ENCODE assay signal across 8 mouse cellular contexts in the genomic region with DNA sequence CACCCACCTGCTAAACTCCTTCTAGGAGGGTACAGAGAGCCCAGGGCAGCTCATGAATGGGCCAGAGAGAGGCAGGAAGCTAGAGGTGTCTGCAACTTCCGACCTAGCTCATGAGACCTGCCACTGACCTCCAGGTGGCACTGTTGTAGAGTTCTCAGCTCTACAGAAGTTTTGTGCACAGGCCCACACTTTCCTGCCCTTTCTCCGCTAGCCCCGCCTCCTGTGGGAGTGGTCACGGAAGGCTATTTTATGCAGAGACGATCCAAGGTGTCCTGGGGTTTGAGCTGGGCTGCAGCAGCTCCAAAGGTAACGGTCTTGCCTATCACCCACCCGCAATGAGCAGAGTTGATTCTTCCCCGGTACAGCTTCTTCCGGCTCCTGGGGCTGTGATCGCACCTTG. TPM values are rescaled to one million over a fixed set of nuclear protein-coding genes. Genes with fewer than 3 reads are reported as not detected.
DNase-seq lines count a peak whose midpoint lies in the region; ATAC-seq and TF ChIP-seq lines count a peak whose summit lies in the region.

No protein-coding gene starts in this region.

- no peak for TF ChIP-seq EP300 in CH12.LX (IDR thresholded peaks at IDR 0.05; ENCODE audit: low read length)
- TF ChIP-seq EP300 in lung, postnatal 0 days (IDR thresholded peaks at IDR 0.05), result no peak

- peak; percentile 44 to 85; a peak in 2 of 4 replicates for TF ChIP-seq CTCF in CH12.LX (conservative IDR thresholded peaks at IDR 0.05 in 1 of 2, IDR thresholded peaks at IDR 0.05 in 1 of 2; ENCODE audit: low read depth in 2 of 2, low read length in 2 of 2)
- TF ChIP-seq CTCF in lung, postnatal 0 days (IDR thresholded peaks at IDR 0.05), result peak; percentile 82

- H3K9me3 ChIP-seq in CH12.LX (replicated peaks; ENCODE audit: low read length), result no peaks in the 10 kb centered on the region
- H3K9me3 ChIP-seq in embryonic facial prominence, embryonic 14.5 days (ENCODE audit: control insufficient read depth, low read length), result no peaks in the 10 kb centered on the region
- no peaks in the 10 kb centered on the region for H3K9me3 ChIP-seq in heart, embryonic 13.5 days
- H3K9me3 ChIP-seq in kidney, embryonic 14.5 days (ENCODE audit: control insufficient read depth, low read length), result no peaks in the 10 kb centered on the region
- no peaks in the 10 kb centered on the region for H3K9me3 ChIP-seq in lung, postnatal 0 days (ENCODE audit: low read length)

- H3K36me3 ChIP-seq in CH12.LX (replicated peaks in 1 of 2; ENCODE audit: control insufficient read depth in 1 of 2, insufficient read depth in 1 of 2, low read length in 1 of 2), result no peaks in the 10 kb centered on the region
- no peaks in the 10 kb centered on the region for H3K36me3 ChIP-seq in embryonic facial prominence, embryonic 14.5 days (ENCODE audit: control insufficient read depth, insufficient read depth, low read length)
- no peaks in the 10 kb centered on the region for H3K36me3 ChIP-seq in heart, embryonic 13.5 days
- no peaks in the 10 kb centered on the region for H3K36me3 ChIP-seq in kidney, embryonic 14.5 days (ENCODE audit: control insufficient read depth, insufficient read depth, low read length)
- no peaks in the 10 kb centered on the region for H3K36me3 ChIP-seq in lung, postnatal 0 days (ENCODE audit: insufficient read depth, low read length)

- H3K27me3 ChIP-seq in CH12.LX (replicated peaks), result peaks cover 3% of the 10 kb centered on the region
- no peaks in the 10 kb centered on the region for H3K27me3 ChIP-seq in embryonic facial prominence, embryonic 14.5 days (replicated peaks; ENCODE audit: control insufficient read depth, insufficient read depth, low read length)
- peaks cover 24% of the 10 kb centered on the region for H3K27me3 ChIP-seq in heart, embryonic 13.5 days (replicated peaks)
- no peaks in the 10 kb centered on the region for H3K27me3 ChIP-seq in kidney, embryonic 14.5 days (ENCODE audit: control insufficient read depth, insufficient read depth, low read length)
- no peaks in the 10 kb centered on the region for H3K27me3 ChIP-seq in lung, postnatal 0 days (replicated peaks; ENCODE audit: insufficient read depth, low read length)

- WGBS in embryonic facial prominence, embryonic 14.5 days, result 10% methylated on average over 10 of the region's 10 CpGs
- 6% methylated on average over 10 of the region's 10 CpGs for WGBS in heart, embryonic 13.5 days
- 8% methylated on average over 10 of the region's 10 CpGs for WGBS in kidney, embryonic 14.5 days
- 6% methylated on average over 10 of the region's 10 CpGs for WGBS in lung, postnatal 0 days

- dilution Hi-C loops in CH12.LX (cut with MboI; ENCODE audit: extremely low pct_ligation_motif_present, extremely low pct_unique_long_range_greater_than_20kb, low sequenced_read_pairs), result no loop called here

- DNase-seq in CH12.LX (ENCODE audit: extremely low read depth) (peak; percentile 97), ZHBTc4 (ENCODE audit: low read depth, low spot score) (peak; percentile 98)
- DNase-seq in embryonic facial prominence, embryonic 14.5 days (ENCODE audit: low spot score), result peak; percentile 84
- peak; percentile 92 for DNase-seq in lung, postnatal 0 days (ENCODE audit: low spot score)
- peak; percentile 57 for DNase-seq in skeletal muscle tissue, adult 2 months (ENCODE audit: low read depth, low spot score)

- peak; percentile 90 for ATAC-seq in embryonic facial prominence, embryonic 14.5 days (ENCODE audit: low read depth)
- ATAC-seq in heart, embryonic 13.5 days (ENCODE audit: extremely low read depth, insufficient number of reproducible peaks, low FRiP score, low TSS enrichment), result peak; percentile 74; the same call in 1 of the 2 replicates
- peak; percentile 92 for ATAC-seq in kidney, embryonic 14.5 days (ENCODE audit: low FRiP score, low TSS enrichment)
- ATAC-seq in lung, postnatal 0 days, result peak; percentile 95
- no peak for ATAC-seq in cerebellum, adult (ENCODE audit: insufficient number of reproducible peaks, low FRiP score, low TSS enrichment)

- H3K4me3 ChIP-seq in CH12.LX (replicated peaks in 1 of 3; ENCODE audit: low read depth in 2 of 3, low read length in 2 of 3, poor library complexity in 1 of 3), result peak overlapping the region; percentile 45 to 53 (median 49)
- H3K4me3 ChIP-seq in embryonic facial prominence, embryonic 14.5 days (ENCODE audit: low read depth, low read length), result peak overlapping the region; percentile 20
- peak overlapping the region; percentile 44 for H3K4me3 ChIP-seq in heart, embryonic 13.5 days
- H3K4me3 ChIP-seq in kidney, embryonic 14.5 days (ENCODE audit: low read length), result peak overlapping the region; percentile 3; the same call in 1 of the 2 replicates
- H3K4me3 ChIP-seq in lung, postnatal 0 days (ENCODE audit: low read depth, low read length), result peak overlapping the region; percentile 8; the same call in 1 of the 2 replicates

- TF ChIP-seq POLR2A in CH12.LX (IDR thresholded peaks at IDR 0.05; ENCODE audit: low read depth, low read length), result peak; percentile 44; the same call in 1 of the 2 replicates

- H3K4me2 ChIP-seq in CH12.LX (ENCODE audit: insufficient read depth, low read depth, poor library complexity, severe bottlenecking), result peak overlapping the region; percentile 63
- H3K4me2 ChIP-seq in embryonic facial prominence, embryonic 14.5 days (ENCODE audit: low read depth, low read length), result peak overlapping the region; percentile 42
- peak overlapping the region; percentile 68 for H3K4me2 ChIP-seq in heart, embryonic 13.5 days
- peak overlapping the region; percentile 33; the same call in 1 of the 2 replicates for H3K4me2 ChIP-seq in kidney, embryonic 14.5 days (replicated peaks; ENCODE audit: low read depth, low read length)
- peak overlapping the region; percentile 35 for H3K4me2 ChIP-seq in lung, postnatal 0 days (replicated peaks; ENCODE audit: low read depth, low read length)

- H3K27ac ChIP-seq in CH12.LX (ENCODE audit: insufficient read depth, low read depth), result no peak overlapping the region
- H3K27ac ChIP-seq in embryonic facial prominence, embryonic 14.5 days (replicated peaks; ENCODE audit: low read depth, low read length), result no peak overlapping the region
- no peak overlapping the region for H3K27ac ChIP-seq in heart, embryonic 13.5 days (replicated peaks)
- no peak overlapping the region for H3K27ac ChIP-seq in kidney, embryonic 14.5 days (ENCODE audit: low read depth, low read length)
- H3K27ac ChIP-seq in lung, postnatal 0 days (ENCODE audit: low read length), result no peak overlapping the region

- no peaks in the 10 kb centered on the region for H3K79me2 ChIP-seq in CH12.LX (replicated peaks; ENCODE audit: control insufficient read depth, extremely low read depth, insufficient read depth, poor library complexity, severe bottlenecking)

- peaks cover 0 to 16% of the 10 kb centered on the region in 2 experiments; a peak in 2 of 4 replicates for H3K4me1 ChIP-seq in CH12.LX (ENCODE audit: control insufficient read depth in 1 of 2, insufficient read depth in 2 of 2)
- H3K4me1 ChIP-seq in embryonic facial prominence, embryonic 14.5 days (ENCODE audit: control insufficient read depth, insufficient read depth, low read length), result no peaks in the 10 kb centered on the region
- H3K4me1 ChIP-seq in heart, embryonic 13.5 days, result peaks cover 7% of the 10 kb centered on the region
- no peaks in the 10 kb centered on the region for H3K4me1 ChIP-seq in kidney, embryonic 14.5 days (ENCODE audit: control insufficient read depth, insufficient read depth, low read length)
- no peaks in the 10 kb centered on the region for H3K4me1 ChIP-seq in lung, postnatal 0 days (ENCODE audit: insufficient read depth, low read depth, low read length)

- 0 out of 2 replicates have a peak overlapping the region, but pooled peaks have one; percentile 35 for H3K9ac ChIP-seq in CH12.LX (ENCODE audit: insufficient read depth, low read depth)
- no peak overlapping the region for H3K9ac ChIP-seq in embryonic facial prominence, embryonic 14.5 days (ENCODE audit: low read depth, low read length)
- peak overlapping the region; percentile 62 for H3K9ac ChIP-seq in heart, embryonic 13.5 days
- peak overlapping the region; percentile 2; the same call in 1 of the 2 replicates for H3K9ac ChIP-seq in kidney, embryonic 14.5 days (ENCODE audit: low read depth, low read length)
- no peak overlapping the region for H3K9ac ChIP-seq in lung, postnatal 0 days (replicated peaks; ENCODE audit: low read depth)

- in situ Hi-C loops in CH12.LX (cut with MboI; ENCODE audit: low pct_ligation_motif_present, low pct_unique_long_range_greater_than_20kb, low sequenced_read_pairs), result no loop called here

- TF ChIP-seq RAD21 in CH12.LX (IDR thresholded peaks at IDR 0.05; ENCODE audit: low read depth, low read length), result peak; percentile 62

RNA-seq across cellular contexts. Expression of gene Akr7a5, which starts 20.1 kb away (rescaled TPM):
- total RNA-seq in CH12.LX (2012; rRNA removed), result 30.4 and 37.7 TPM in 2 replicates
- total RNA-seq in CH12.LX (2014; rRNA removed), result 16.7 and 24.2 TPM in 2 replicates
- polyA plus RNA-seq in CH12.LX (2012; ENCODE audit: insufficient read length, low read depth), result 27.0 and 27.7 TPM in 2 replicates
- 68.6 and 78.9 TPM in 2 replicates for polyA plus RNA-seq in embryonic facial prominence, embryonic 14.5 days (2014; fragmentation: Nextera tagmentation; extraction: Ambion mirVana)
- polyA plus RNA-seq in heart, embryonic 13.5 days (2015; fragmentation: Nextera tagmentation; extraction: Ambion mirVana), result 65.3 and 66.3 TPM in 2 replicates
- 139 and 141 TPM in 2 replicates for polyA plus RNA-seq in kidney, embryonic 14.5 days (2014; fragmentation: Nextera tagmentation; extraction: Ambion mirVana)
- 60.0 and 61.4 TPM in 2 replicates for polyA plus RNA-seq in lung, postnatal 0 days (2015; fragmentation: Nextera tagmentation; extraction: Ambion mirVana)

RNA-seq across cellular contexts. Expression of gene Pqlc2, which starts 20.1 kb away (rescaled TPM):
- total RNA-seq in CH12.LX (2012; rRNA removed), result 6.2 and 7.1 TPM in 2 replicates
- total RNA-seq in CH12.LX (2014; rRNA removed), result 6.5 and 6.8 TPM in 2 replicates
- 7.4 and 8.1 TPM in 2 replicates for polyA plus RNA-seq in CH12.LX (2012; ENCODE audit: insufficient read length, low read depth)
- polyA plus RNA-seq in embryonic facial prominence, embryonic 14.5 days (2014; fragmentation: Nextera tagmentation; extraction: Ambion mirVana), result 10.9 and 12.3 TPM in 2 replicates
- 8.8 and 10.2 TPM in 2 replicates for polyA plus RNA-seq in heart, embryonic 13.5 days (2015; fragmentation: Nextera tagmentation; extraction: Ambion mirVana)
- 10.4 and 13.3 TPM in 2 replicates for polyA plus RNA-seq in kidney, embryonic 14.5 days (2014; fragmentation: Nextera tagmentation; extraction: Ambion mirVana)
- polyA plus RNA-seq in lung, postnatal 0 days (2015; fragmentation: Nextera tagmentation; extraction: Ambion mirVana), result 14.4 and 17.4 TPM in 2 replicates

RNA-seq across cellular contexts. Expression of gene Mrto4, which starts 21.8 kb away (rescaled TPM):
- total RNA-seq in CH12.LX (2012; rRNA removed) (195 and 249 TPM in 2 replicates), CH12.LX (2014; rRNA removed) (176 and 190 TPM in 2 replicates)
- polyA plus RNA-seq in CH12.LX (2012; ENCODE audit: insufficient read length, low read depth), result 225 and 275 TPM in 2 replicates
- 92.5 and 99.5 TPM in 2 replicates for polyA plus RNA-seq in embryonic facial prominence, embryonic 14.5 days (2014; fragmentation: Nextera tagmentation; extraction: Ambion mirVana)
- 77.9 and 91.9 TPM in 2 replicates for polyA plus RNA-seq in heart, embryonic 13.5 days (2015; fragmentation: Nextera tagmentation; extraction: Ambion mirVana)
- polyA plus RNA-seq in kidney, embryonic 14.5 days (2014; fragmentation: Nextera tagmentation; extraction: Ambion mirVana), result 134 and 143 TPM in 2 replicates
- 34.5 and 36.1 TPM in 2 replicates for polyA plus RNA-seq in lung, postnatal 0 days (2015; fragmentation: Nextera tagmentation; extraction: Ambion mirVana)

RNA-seq across cellular contexts. Expression of gene Emc1, which starts 21.8 kb away (rescaled TPM):
- total RNA-seq in CH12.LX (2012; rRNA removed) (25.7 and 33.7 TPM in 2 replicates), CH12.LX (2014; rRNA removed) (19.1 and 20.8 TPM in 2 replicates)
- 10.2 and 12.0 TPM in 2 replicates for polyA plus RNA-seq in CH12.LX (2012; ENCODE audit: insufficient read length, low read depth)
- 14.1 and 15.3 TPM in 2 replicates for polyA plus RNA-seq in embryonic facial prominence, embryonic 14.5 days (2014; fragmentation: Nextera tagmentation; extraction: Ambion mirVana)
- polyA plus RNA-seq in heart, embryonic 13.5 days (2015; fragmentation: Nextera tagmentation; extraction: Ambion mirVana), result 39.6 and 41.0 TPM in 2 replicates
- 13.1 and 25.8 TPM in 2 replicates for polyA plus RNA-seq in kidney, embryonic 14.5 days (2014; fragmentation: Nextera tagmentation; extraction: Ambion mirVana)
- polyA plus RNA-seq in lung, postnatal 0 days (2015; fragmentation: Nextera tagmentation; extraction: Ambion mirVana), result 11.3 and 11.6 TPM in 2 replicates

RNA-seq across cellular contexts. Expression of gene Ubr4, which starts 21.8 kb away (rescaled TPM):
- total RNA-seq in CH12.LX (2012; rRNA removed) (71.9 and 90.8 TPM in 2 replicates), CH12.LX (2014; rRNA removed) (26.0 and 43.0 TPM in 2 replicates)
- polyA plus RNA-seq in CH12.LX (2012; ENCODE audit: insufficient read length, low read depth), result 77.4 and 102 TPM in 2 replicates
- 72.4 and 77.5 TPM in 2 replicates for polyA plus RNA-seq in embryonic facial prominence, embryonic 14.5 days (2014; fragmentation: Nextera tagmentation; extraction: Ambion mirVana)
- 53.2 and 53.4 TPM in 2 replicates for polyA plus RNA-seq in heart, embryonic 13.5 days (2015; fragmentation: Nextera tagmentation; extraction: Ambion mirVana)
- 69.0 and 88.6 TPM in 2 replicates for polyA plus RNA-seq in kidney, embryonic 14.5 days (2014; fragmentation: Nextera tagmentation; extraction: Ambion mirVana)
- polyA plus RNA-seq in lung, postnatal 0 days (2015; fragmentation: Nextera tagmentation; extraction: Ambion mirVana), result 49.2 and 50.8 TPM in 2 replicates

Comparison
In these comparisons a context has a peak if more than half of its experiments do, and no peak if none do; other contexts are left out.
1. H3K9ac ChIP-seq: peak in CH12.LX (single experiment), heart, embryonic 13.5 days (single experiment) and kidney, embryonic 14.5 days (single experiment); none in embryonic facial prominence, embryonic 14.5 days (single experiment) and lung, postnatal 0 days (single experiment).
2. Peak in every context shown above with its lines, with median percentiles within 50 percentile points of each other: DNase-seq, H3K4me2 ChIP-seq and H3K4me3 ChIP-seq.